Mouse (Mus musculus) CD4-positive helper T cell, adult 2 months (primary cell): ENCODE measurements at regions not wholly inside any gene's neighbourhood (a gene's known extent, or its start where the extent isn't known, plus 50 kb on each side); places are given as distances from the start of the nearest gene placed in this dataset.
"Not testable (repeated sequence)": the region's sequence is repeated elsewhere in the genome, so short reads cannot be mapped to it uniquely, and the experiment has no call there.

Experiments
- DNase-seq: peaks from one replicate; pipeline ENCODE4 v3.0.0-alpha.2; 2012; ENCODE audit warnings: low read depth, missing footprints, low spot score

DNA sequence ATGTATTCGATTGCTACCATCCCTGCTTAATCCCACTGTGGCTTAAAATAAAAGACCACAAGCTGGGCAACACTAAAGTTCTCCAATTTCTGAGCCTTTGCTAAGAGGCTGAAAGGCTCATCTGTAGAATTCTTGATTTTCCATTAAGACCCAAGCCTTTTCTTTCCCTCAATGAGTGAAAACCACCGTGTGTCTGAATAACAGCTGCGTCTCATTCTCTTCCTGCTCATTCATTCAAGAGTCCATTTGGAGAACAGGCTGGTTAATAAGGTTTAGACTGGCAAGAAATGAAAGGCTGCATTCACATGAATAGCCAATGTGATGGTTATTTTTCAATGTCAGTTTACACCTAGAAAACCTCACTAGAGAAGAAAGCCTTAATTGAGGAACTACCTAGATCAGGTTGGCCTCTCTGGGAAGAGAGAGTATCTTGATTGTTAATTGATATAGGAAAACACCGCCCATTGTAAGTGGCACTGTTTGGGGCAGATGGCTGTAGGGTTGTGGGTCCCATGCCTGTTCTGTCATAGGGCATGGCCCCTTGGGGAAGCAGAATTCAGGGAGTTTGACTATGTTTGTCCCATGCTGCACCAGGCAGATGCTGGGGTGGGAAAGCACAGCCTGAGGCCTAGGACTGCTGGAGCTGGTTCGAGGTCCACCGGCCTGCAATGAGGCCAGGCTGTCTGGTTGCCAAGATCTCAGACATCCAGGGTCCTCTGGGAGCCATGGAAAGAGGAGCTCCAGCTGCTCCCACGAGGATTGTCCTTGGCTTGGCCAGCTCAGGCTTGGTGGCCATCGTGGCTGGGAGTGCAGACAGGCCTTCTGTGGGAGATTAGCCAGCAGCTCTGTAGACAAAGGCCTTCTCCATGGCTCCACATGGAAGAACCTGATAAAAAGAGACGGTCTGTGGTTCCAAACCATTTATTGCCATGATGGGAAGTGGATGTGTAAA is 161.3 kb upstream of the Castor2 start:
- no peak for DNase-seq

DNA sequence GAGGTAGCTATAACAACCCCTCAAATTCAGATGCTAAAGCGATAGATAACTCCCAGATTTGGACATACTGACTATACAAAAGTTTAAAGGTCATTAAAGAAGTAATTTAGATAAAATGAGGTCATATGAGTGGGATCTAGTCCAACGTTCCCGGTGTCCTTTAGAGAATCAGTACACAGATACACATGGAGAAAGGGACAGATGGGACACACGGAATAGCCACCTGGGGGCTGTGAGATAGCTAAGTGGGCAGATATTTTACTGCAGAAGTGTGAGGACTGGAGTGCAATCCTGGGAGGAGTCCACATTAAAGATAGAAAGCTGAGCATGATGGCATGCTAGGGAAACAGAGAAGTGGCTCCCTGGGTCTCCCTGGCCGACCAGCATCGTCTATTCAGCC is 164.1 kb upstream of the Castor2 start:
- DNase-seq: no peak

DNA sequence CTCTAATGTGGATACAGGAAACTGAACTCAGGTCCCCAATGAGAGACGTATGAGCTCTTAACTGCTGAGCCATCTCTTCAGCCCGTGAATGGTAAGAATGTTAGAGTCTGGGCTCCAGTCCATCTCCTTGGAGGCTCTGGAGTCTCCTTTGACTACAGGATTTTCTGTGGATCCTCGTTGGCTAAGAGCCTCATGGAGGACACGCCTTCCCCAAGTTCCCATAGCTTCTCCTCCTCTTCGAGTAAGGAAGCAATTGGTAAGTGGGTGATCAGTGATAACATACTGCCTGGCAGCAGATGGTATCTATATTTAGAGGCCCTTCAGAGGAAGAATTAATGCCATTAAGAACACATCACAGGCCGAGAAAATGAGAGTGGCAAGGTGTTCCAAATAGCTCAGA is 164.5 kb upstream of the Castor2 start:
- DNase-seq: no peak

DNA sequence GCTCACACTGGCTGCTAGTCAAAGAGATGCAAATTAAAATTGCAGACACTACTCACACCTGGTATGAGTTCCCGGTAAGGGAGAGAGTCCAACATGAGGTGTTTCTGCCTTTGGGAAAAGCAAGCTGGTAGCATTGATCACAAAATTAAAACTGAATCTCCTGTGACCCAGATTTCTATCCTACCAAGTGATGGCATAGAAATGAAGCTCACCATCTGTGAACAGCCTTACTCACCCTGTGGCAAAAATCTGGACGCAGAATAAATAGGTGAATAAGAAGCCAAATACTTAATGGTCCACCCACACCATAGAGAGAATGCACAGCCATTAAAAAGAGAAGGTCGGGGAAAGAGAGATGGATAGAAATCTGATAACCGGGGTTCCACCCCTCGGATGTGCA is 169.4 kb upstream of the Castor2 start:
- DNase-seq: no peak

DNA sequence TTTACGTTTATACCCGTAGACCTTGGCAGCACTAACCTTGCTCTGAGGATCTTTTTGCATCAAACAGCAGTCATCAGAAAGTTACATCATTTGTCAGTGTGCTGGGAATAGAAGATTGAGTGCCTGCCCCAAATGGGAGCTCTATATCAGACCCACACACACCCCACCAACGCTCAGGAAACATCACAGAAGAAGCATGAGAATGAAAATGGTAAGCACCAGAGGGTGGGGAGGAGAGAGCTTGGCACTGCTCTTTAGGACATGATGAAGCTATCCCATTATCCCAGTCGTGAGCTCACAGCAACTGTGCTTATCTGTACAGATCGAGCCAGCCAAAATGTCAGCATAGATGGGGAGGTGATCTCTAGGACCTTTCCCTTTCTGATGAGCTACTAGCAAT is 172.5 kb upstream of the Castor2 start:
- DNase-seq: no peak

DNA sequence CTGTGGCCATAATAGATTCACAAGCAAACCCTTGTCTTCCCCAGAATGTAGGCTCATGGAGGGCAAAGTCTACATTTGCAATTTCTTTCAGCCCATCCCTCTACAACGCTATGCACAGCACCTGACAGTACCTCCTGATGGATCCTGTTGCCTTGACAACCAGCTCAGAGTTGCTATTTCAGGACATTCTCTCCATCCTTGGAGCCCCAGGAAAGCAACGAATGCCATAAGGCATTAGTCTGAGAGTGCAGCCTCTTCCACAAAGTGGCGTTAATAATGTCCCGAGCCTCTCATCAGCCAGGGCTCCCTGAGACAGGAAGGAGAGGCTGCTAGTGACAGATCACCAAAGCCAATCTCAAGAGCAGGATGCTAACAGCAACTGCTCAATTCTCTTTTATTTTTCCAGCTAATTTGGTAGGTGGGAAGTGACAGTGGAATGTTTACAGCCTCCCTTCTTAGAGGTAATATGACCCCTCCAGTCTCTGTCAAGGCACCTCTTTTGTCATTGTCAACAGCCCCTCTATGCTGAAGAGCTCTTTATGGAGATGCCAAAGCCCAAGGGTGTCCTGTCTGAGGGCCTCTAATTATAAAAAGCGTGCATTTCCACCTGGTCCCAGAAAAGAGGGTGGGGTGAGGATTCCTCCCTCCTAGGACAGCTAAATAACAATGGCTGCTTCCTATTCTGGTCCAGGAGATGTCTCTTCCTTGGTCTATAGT is 174.2 kb upstream of the Castor2 start:
- no peak for DNase-seq

DNA sequence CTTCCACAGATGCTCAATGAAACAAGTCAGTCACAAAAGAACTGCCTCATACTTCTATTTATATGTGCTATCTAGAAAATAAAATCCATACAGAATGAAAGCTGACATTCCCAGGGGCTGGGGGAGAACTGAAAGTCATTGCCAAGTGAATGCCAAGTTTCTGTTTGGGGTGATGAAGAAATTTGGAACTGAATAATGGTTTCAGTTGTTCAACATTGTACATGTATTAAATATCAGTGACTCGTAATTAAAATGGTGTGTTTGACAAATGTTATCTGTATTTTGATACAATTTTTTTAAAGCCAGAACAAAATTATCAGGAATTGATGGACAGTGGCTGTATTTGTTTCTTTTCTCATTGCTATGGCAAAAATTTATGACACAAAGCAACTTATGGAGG is 177.3 kb upstream of the Castor2 start:
- no peak for DNase-seq

DNA sequence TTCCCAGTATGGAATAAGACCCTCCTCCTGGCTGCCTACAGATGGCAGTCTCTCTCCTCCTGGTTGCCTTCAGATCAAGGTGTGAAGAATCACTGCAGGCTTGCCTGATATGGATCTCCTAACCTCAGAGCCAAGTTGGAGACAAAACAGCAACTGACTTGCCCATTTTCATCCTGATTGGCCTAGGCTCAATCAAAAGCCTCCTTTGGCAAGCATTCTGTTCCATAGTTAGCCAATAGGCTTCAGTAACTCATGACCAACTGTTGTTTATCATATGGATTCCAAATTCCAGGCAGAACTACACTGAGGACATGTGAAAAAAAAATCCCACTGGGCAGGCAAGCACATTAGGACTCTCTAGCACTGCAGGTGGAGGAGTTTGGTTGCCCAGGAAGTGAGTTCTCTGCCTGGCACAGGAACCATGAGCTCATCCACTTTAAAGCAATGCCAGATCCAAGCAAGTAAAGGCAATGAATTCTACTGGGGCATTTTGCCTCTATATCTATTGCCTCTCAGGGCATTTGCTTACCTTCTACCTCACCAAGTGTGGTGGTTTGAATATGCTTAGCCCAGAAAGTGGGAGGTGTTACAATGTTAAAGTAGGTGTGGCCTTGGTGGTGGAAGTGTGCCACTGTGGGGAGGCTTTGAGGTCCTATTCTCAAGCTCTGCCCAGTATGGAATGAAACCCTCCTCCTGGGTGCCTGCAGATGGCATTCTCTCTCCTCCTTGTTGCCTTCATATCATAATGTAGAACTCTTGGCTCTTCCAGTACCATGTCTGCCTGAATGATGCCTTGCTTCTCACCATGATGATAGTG is 183.6 kb upstream of the Castor2 start:
- DNase-seq: no peak

DNA sequence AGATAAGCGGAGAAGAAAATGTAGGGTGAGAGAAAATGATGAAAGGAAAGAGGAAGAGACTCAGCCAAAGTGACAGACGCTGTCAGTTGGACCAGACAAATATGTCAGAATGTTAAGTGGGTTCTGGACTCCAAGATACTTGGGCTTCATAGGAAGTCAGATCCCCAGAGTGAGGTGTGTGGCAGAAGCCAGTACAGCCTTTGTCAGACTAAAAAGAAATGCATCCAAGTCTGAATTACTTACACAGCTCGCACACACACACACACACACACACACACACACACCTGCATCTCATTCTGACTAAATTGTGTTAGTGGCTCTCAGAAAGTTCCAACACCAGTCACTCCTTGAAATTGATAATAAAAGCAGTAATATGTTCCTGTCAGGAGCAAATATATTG is 192.1 kb upstream of the Castor2 start:
- DNase-seq: no peak

DNA sequence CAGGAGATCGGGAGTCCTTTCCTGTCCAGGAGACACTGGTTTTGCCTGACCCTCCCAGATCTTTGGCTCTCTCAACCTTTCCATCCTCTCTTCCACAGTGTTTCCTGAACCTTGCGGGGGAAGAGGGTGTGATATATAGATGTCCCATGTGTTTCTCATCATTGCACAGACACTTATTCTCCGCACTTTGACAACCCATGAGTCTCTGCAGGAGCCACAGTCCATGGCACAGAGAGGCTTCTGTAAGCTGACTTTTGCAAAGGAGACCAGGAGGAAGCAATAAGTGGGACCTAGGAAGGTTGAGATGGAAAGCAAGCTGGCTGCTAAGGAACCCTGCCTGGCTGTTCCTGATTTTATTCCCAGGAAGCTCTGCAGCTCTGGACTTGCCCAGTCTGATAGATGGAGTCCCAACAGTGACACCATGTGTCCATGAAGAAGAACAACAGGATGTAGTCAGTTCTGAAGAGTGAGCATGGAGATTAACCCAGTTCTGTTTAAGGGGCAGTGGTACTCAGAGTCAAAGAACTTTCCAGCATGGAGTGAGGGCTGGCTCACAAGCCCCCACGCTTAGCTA is 201.4 kb upstream of the Castor2 start:
- no peak for DNase-seq

DNA sequence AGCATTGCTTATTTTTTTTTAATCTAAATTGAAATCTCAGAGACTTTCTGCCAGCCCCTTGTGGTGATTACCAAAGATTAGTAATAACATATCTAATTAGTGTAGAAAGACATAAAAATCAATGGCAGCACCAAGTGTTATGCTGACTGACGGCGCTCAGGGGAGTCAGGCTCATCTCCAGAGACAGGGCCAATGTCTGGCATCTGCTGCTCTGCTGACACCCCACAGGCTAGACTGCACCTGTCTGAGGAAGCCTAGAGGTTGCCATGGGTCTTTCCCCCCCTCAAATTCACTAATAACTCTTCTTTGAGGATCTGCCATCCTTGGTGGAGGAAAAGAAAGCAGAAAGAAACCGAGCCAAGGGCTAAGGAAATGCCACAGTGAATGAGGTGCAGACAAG is 208.8 kb upstream of the Castor2 start:
- DNase-seq: no peak

DNA sequence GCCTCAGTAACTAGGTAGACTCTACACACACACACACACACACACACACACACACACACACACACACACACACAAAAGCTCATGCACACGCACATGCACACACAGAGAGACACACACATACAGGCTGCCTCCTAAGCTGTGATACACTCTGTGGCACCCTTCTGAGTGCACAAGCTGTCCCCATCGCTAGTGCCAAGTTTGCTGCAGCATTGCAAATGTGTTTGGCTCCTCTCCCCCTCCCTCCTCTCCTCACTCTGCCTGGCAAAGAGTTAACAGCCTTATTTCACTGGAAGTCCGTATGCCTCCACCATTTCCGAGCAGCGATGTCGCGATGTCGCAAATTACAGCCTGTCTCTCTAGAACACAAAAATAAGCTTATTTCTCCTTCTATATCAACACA is 209.7 kb upstream of the Castor2 start:
- no peak for DNase-seq

DNA sequence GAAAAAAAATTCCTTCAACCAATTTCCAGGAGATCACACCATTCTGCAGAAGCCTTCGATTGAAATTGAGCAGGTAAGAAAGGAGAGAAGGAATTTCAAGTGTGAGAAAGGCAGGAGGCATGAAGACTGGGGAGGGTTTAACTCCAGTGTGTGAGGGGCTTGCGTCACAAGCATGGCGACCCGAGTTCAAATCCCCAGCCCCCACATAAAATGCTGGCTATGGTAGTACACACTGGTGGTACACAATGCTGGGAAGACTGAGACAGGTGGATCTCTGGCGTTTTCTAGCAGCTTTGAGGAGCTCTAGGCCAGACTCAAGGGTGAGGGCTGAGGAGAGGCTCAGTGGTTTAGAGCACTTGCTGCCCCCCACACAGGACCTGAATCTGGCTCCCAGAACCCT is 214.0 kb upstream of the Castor2 start:
- no peak for DNase-seq

DNA sequence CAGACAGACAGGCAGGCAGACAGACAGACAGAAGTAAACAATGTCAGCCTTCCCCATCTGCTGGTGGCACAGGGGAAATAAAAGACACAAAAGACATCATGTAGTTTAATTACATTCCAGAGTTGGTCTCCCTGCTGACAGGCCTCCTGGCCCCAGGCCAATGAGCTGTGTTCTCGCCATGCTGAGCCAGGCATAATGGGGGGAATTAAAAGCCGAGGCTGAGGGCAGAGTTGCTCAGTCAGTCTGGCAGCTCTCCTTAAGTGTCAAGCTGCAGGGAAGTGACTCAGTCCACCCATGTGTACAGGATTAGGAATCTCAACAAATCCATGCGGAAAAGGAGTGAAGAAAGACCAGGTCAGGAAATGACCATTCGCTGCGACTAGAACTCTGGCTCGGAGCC is 214.5 kb upstream of the Castor2 start:
- DNase-seq: no peak

DNA sequence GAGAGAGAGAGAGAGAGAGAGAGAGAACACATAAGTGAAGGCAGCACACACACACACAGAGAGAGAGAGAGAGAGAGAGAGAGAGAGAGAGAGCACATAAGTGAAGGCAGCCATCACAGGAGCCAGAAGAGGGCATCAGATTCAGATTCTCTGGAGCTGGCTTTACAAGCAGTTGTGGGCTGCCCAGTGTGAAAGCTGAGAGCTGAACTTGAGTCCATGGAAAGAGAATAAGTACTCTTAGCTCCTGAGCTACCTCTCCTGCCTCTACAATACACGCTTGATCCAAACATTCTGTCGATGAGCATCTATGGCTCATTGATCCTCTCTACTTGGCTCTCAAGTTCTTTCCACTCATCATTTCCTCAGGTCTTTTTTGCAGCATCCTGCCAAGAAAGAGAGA is 214.9 kb upstream of the Castor2 start:
- DNase-seq: no peak

DNA sequence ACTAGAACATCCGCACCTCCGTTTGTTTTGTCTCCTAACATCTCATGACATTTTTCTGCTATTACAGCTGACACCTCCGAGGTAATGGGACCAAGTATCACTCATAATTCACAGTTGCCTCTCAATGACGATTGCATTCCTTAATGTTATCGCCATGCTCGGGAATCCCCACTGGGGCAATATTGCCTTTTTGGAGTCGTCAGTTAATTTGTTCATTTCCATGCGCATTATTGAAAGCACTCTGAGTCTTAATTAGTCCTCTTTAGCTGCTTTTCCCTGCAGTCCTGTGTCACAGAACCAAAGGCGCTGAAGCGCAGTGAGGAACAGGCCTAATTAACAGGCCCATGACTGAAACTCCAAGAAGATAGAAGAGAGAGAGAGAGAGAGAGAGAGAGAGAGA is 255.0 kb upstream of the Castor2 start:
- no peak for DNase-seq

DNA sequence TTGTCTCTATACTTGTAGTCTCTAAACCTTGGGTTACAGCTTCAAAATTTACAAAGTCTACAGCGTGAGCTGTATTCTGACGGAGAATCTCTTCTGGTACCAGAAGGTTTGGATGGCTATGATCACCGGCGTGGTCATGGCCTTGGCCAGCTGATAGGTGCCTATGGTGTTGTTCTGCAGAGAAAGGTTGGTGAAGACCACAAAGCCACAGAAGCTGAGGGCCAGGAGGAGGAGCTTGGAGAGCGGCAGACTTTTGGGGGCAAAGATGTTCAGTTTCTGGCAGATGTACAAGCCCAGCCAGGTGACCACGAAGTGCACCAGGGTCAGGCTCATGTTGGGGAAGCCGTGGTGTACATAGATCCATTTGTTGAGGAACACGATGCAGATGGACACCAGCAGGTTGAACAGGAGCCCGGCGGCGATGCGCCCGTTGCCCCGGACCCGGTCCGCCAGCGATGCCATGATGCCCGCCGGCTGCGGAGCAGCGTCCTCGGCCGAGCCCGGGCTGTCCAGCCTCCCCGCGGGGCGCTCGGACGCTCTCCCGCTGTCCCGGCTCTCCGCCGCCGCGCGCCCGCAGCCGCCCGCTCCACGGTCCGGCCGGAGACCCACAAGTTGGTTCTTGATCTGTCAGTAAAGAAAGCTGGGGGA is 257.3 kb upstream of the Castor2 start:
- DNase-seq: not testable (repeated sequence)

DNA sequence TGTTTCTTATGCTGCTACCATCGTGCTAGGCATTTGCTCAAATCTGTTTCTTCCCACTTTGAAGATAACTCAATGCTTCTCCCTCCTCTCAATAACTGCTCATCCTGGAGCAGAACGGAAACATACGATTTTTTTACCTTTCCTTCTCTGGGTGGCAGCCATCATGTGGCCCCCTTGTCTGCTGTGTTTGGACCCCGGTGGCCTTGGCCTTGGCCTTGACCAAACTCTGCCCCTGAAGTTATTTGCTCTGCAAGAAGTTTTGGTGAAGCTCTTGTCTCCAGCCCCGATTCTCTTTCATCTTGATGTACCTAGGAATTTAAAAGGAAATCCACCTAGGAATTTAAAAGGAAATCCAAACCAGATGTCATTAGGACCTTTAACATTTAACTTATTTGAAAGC is 261.2 kb upstream of the Castor2 start:
- no peak for DNase-seq

DNA sequence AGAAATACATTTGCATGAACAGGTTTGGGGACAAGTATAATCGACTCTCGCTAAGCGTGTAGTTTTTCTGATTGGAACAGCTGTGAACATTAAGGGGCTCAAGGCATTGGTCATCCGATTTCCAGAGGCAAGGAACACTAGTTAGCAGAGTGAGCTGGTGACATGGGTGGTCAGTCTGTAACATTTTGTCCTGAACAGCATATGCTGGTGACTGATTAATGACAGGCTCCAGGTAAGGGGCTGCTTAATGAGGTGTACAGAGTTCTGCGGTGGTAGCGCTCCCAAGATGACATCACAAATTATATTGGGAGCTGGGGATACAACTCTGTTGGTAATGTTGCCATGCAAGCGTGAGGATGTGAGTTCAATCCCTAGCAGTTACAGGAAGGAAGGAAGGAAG is 266.3 kb upstream of the Castor2 start:
- no peak for DNase-seq

DNA sequence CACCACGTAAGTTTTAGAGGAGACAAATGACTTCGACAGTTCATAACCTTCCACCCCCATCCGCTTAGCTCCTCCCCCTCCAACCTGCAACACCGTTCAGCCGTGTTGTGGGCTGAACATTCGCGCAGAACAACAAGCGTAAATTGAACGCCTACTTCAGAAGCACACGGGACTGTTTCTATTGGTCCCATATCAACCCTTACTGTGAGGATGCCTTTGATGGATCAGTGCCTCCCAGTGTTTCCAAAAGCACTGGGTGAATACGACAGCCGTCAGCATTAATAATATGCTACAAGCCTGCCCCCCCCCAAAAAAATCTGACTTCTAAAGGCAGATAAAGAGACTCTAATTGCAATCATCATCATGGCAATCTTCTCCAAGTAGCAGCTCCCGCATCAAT is 271.3 kb upstream of the Castor2 start:
- DNase-seq: no peak

DNA sequence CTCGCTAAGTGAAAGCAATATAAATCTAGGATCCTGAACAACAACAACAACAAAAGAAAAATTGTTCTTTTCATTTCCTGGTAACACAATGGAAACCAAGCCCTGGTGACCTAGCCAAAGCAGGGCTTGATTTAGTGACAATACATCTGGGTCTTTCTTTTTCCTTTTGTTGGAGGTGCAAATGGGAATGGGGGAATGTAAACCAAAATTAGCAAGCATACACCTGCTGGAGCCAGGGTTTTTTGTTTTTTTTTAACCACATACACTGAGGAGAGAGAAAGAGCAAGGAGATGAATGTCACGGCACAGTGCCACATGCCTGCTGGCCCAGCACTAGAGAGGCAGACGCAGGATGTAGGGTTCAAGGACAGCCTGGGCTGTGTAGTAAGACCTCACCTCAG is 275.6 kb upstream of the Castor2 start:
- no peak for DNase-seq
